Mouse (Mus musculus) thymus, adult 2 months (tissue): ENCODE measurements around the gene Slc8b1.

Experiments
- CTCF ChIP-seq: fragments of 200-500 bp; IDR thresholded peaks from 2 replicates; pipeline ENCODE4 v1.5.1; 2012; ENCODE audit warnings: mild to moderate bottlenecking, control low read depth, low read length, moderate library complexity, borderline replicate concordance; ENCODE audit not compliant: control insufficient read depth, poor library complexity, insufficient read depth; ENCODE audit errors: extremely low read depth
- POLR2A ChIP-seq: fragments of 200-500 bp; IDR thresholded peaks from 2 replicates; pipeline ENCODE4 v1.6.1; 2012; ENCODE audit warnings: mild to moderate bottlenecking, low read length, control low read depth, moderate library complexity; ENCODE audit not compliant: control insufficient read depth, poor library complexity, insufficient read depth; ENCODE audit errors: extremely low read depth

DNA sequence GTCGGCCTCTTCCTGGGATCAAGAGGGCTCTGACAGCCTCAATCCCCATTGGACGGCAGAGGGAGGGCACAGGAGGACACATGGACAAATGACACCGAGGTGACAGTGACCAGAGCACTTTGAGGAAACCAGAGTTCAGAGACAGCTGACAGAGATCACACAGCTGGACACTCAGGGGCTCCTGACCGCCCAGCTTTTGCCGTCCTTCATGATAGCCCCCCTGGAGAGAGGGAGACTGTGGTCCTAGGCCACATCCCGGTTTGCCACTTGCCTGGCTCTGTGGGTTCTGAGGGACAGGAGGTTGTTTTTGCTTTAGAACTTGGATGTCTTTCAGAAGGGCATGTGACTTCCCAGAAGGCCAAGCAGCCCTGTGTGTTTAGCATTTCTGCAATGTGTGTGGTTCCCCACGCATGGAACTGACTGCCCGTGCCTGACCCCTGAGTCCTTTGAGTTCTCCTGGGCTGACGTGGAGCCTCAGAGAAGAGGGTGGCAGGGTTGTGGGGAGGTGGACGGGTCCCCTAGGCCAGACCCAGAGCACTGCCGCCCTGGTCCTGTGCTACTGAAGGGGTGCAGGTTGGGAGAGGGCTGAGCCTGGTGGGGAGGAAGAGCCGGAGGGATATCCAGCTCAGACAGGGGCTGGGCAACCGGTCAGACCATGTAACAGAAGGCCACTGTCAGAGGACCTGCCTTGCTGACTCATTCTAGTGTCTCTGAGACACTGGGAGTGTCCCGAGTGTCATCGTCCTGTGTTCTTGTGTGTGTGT, 5.4 kb downstream of the Slc8b1 start:
- TF ChIP-seq CTCF (no peak), POLR2A (no peak)
